Mouse (Mus musculus): ENCODE measurements around the gene Olfr263. TPM values are rescaled to one million over a fixed set of nuclear protein-coding genes. Genes with fewer than 3 reads are reported as not detected.

Olfr263 gene
- polyA plus RNA-seq, 1 experiment from 2014 or later = not detected

GRCm38 (mm10) chr13:21183066-21183465 lies 53.6 kb downstream of the Olfr263 start:
- no peak overlapping the region for H3K4me3 ChIP-seq
- no peak overlapping the region for H3K9ac ChIP-seq
- H3K4me1 ChIP-seq (replicated peaks) = peaks cover 32% of the 10 kb centered on the region
- ATAC-seq (ENCODE audit: low FRiP score, low read depth) = no peak
- peaks cover 40% of the 10 kb centered on the region for H3K36me3 ChIP-seq
- H3K9me3 ChIP-seq = no peaks in the 10 kb centered on the region
- H3K4me2 ChIP-seq = no peak overlapping the region
- H3K27ac ChIP-seq (replicated peaks) = no peak overlapping the region
- no peaks in the 10 kb centered on the region for H3K27me3 ChIP-seq
- 94% methylated on average over 6 of the region's 6 CpGs for WGBS

- no peak overlapping the region for H3K4me2 ChIP-seq
- no peak overlapping the region for H3K9ac ChIP-seq
- H3K27ac ChIP-seq (replicated peaks) = no peak overlapping the region
- H3K4me1 ChIP-seq (replicated peaks) = peaks cover 31% of the 10 kb centered on the region
- ATAC-seq (ENCODE audit: low FRiP score, low read depth) = no peak
- no peaks in the 10 kb centered on the region for H3K9me3 ChIP-seq
- H3K27me3 ChIP-seq = no peaks in the 10 kb centered on the region
- 96% methylated on average over 7 of the region's 7 CpGs for WGBS
- no peak overlapping the region for H3K4me3 ChIP-seq
- H3K36me3 ChIP-seq = peaks cover 46% of the 10 kb centered on the region
Measured at GRCm38 (mm10) chr13:21183661-21184060, 54.2 kb downstream of the Olfr263 start.

- no peak overlapping the region for H3K4me3 ChIP-seq
- H3K4me2 ChIP-seq = no peak overlapping the region
- no peak overlapping the region for H3K9ac ChIP-seq
- no peaks in the 10 kb centered on the region for H3K27me3 ChIP-seq
- H3K9me3 ChIP-seq = no peaks in the 10 kb centered on the region
- H3K4me1 ChIP-seq (replicated peaks) = peaks cover 23% of the 10 kb centered on the region
- WGBS = 90% methylated on average over 4 of the region's 4 CpGs
- H3K27ac ChIP-seq (replicated peaks) = no peak overlapping the region
- no peak for ATAC-seq (ENCODE audit: low FRiP score, low read depth)
- peaks cover 65% of the 10 kb centered on the region for H3K36me3 ChIP-seq
Measured at GRCm38 (mm10) chr13:21185521-21185920, 56.1 kb downstream of the Olfr263 start.

Other genes with a start within 250 kb of the Olfr263 start
- gene Olfr1370, start 54.7 kb upstream of the Olfr263 start, polyA plus RNA-seq (2015; fragmentation: Nextera tagmentation; extraction: Ambion mirVana) = not detected in 2 replicates
- 0.05 TPM in 1 of 2 replicates, not detected in the other for gene Olfr1369-ps1, start 18.2 kb upstream of the Olfr263 start, polyA plus RNA-seq (2015; fragmentation: Nextera tagmentation; extraction: Ambion mirVana)
- not detected in 2 replicates for gene Olfr1368, start 16.2 kb downstream of the Olfr263 start, polyA plus RNA-seq (2015; fragmentation: Nextera tagmentation; extraction: Ambion mirVana)
- 84.3 and 84.8 TPM in 2 replicates for gene Trim27, start 49.8 kb downstream of the Olfr263 start, polyA plus RNA-seq (2015; fragmentation: Nextera tagmentation; extraction: Ambion mirVana)
- not detected in 2 replicates for gene Gpx5, start 163.1 kb downstream of the Olfr263 start, polyA plus RNA-seq (2015; fragmentation: Nextera tagmentation; extraction: Ambion mirVana)
- 0.24 and 0.27 TPM in 2 replicates for gene Gpx6, start 182.5 kb downstream of the Olfr263 start, polyA plus RNA-seq (2015; fragmentation: Nextera tagmentation; extraction: Ambion mirVana)
- not detected in 2 replicates for gene Olfr1367, start 217.3 kb downstream of the Olfr263 start, polyA plus RNA-seq (2015; fragmentation: Nextera tagmentation; extraction: Ambion mirVana)
- 11.0 and 12.7 TPM in 2 replicates for gene Zscan12, start 233.2 kb downstream of the Olfr263 start, polyA plus RNA-seq (2015; fragmentation: Nextera tagmentation; extraction: Ambion mirVana)